Mouse (Mus musculus): ENCODE measurements around the gene Mecom.

GRCm38 (mm10) chr3:30135119-30135518 lies 412.7 kb downstream of the Mecom start:
- TF ChIP-seq ZC3H11A (IDR thresholded peaks at IDR 0.05; ENCODE audit: low read depth, low read length): no peak
- no peak for TF ChIP-seq CTCF (conservative IDR thresholded peaks at IDR 0.05 in 1 of 2, IDR thresholded peaks at IDR 0.05 in 1 of 2; ENCODE audit: low read depth in 2 of 2, low read length in 2 of 2)
- TF ChIP-seq TCF12 (IDR thresholded peaks at IDR 0.05; ENCODE audit: low read depth, low read length): no peak
- no peak for TF ChIP-seq POLR2AphosphoS2 (IDR thresholded peaks at IDR 0.05; ENCODE audit: low read depth, low read length)
- no peak for TF ChIP-seq EP300 (IDR thresholded peaks at IDR 0.05; ENCODE audit: low read length)
- TF ChIP-seq MAX (IDR thresholded peaks at IDR 0.05; ENCODE audit: low read length): no peak
- no peak for TF ChIP-seq USF1 (IDR thresholded peaks at IDR 0.05; ENCODE audit: low read depth, low read length)
- TF ChIP-seq E2F4 (IDR thresholded peaks at IDR 0.05; ENCODE audit: insufficient replicate concordance, low read depth, low read length): no peak
- no peak for TF ChIP-seq JUND (conservative IDR thresholded peaks at IDR 0.05; ENCODE audit: low read depth, low read length)
- no peak for TF ChIP-seq MEF2A (IDR thresholded peaks at IDR 0.05; ENCODE audit: borderline replicate concordance, low read depth, low read length)
- no peak for TF ChIP-seq POLR2A (IDR thresholded peaks at IDR 0.05; ENCODE audit: low read depth, low read length)

All from CH12.LX (cell line).